Mouse (Mus musculus): ENCODE results near the gene Acacb. TPM values are rescaled to one million over a fixed set of nuclear protein-coding genes. Genes with fewer than 3 reads are reported as not detected.
A peak's percentile ranks its signal among the peaks of the same experiment; 100 is the strongest.

Acacb gene
- polyA plus RNA-seq, 1 experiment from 2014 or later = 4.5 TPM

GRCm38 (mm10) chr5:114288396-114288795 is 142.1 kb downstream of the Acacb start:
- Histone ChIP-seq H3K9ac (ENCODE audit: low read length) (no peak overlapping the region), H3K27ac (replicated peaks; ENCODE audit: low read depth, low read length) (no peak overlapping the region), H3K27me3 (ENCODE audit: control insufficient read depth, insufficient read depth, low read length) (no peaks in the 10 kb centered on the region), H3K9me3 (ENCODE audit: control insufficient read depth, low read length) (no peaks in the 10 kb centered on the region), H3K4me2 (ENCODE audit: low read depth, severe bottlenecking) (no peak overlapping the region), H3K4me3 (ENCODE audit: low read depth, low read length) (no peak overlapping the region), H3K4me1 (ENCODE audit: control insufficient read depth, insufficient read depth, low read length) (peaks cover 6% of the 10 kb centered on the region; the same call in 1 of the 2 replicates), H3K36me3 (ENCODE audit: control insufficient read depth, insufficient read depth, low read length) (no peaks in the 10 kb centered on the region)
- no peak for ATAC-seq (ENCODE audit: insufficient number of reproducible peaks, low FRiP score, low TSS enrichment, low read depth)
- WGBS = 83% methylated on average over 5 of the region's 5 CpGs
- no peak for DNase-seq (ENCODE audit: low spot score)

GRCm38 (mm10) chr5:114288874-114289273 is 142.5 kb downstream of the Acacb start, which contains the start of gene Myo1h:
Myo1h (plus strand) TSS chr5:114289166.
- ATAC-seq (ENCODE audit: insufficient number of reproducible peaks, low FRiP score, low TSS enrichment, low read depth) = no peak
- no peaks in the 10 kb centered on the region for H3K36me3 ChIP-seq (ENCODE audit: control insufficient read depth, insufficient read depth, low read length)
- no peak within 1 kb of the TSS for H3K4me2 ChIP-seq (ENCODE audit: low read depth, severe bottlenecking)
- 36% methylated on average over 13 of the region's 13 CpGs for WGBS
- H3K9ac ChIP-seq (ENCODE audit: low read length) = no peak within 1 kb of the TSS
- no peak within 1 kb of the TSS for H3K4me3 ChIP-seq (ENCODE audit: low read depth, low read length)
- H3K27ac ChIP-seq (replicated peaks; ENCODE audit: low read depth, low read length) = no peak within 1 kb of the TSS
- H3K9me3 ChIP-seq (ENCODE audit: control insufficient read depth, low read length) = no peaks in the 10 kb centered on the region
- DNase-seq (ENCODE audit: low spot score) = no peak
- no peaks in the 10 kb centered on the region for H3K27me3 ChIP-seq (ENCODE audit: control insufficient read depth, insufficient read depth, low read length)
- H3K4me1 ChIP-seq (ENCODE audit: control insufficient read depth, insufficient read depth, low read length) = peaks cover 6% of the 10 kb centered on the region; the same call in 1 of the 2 replicates

GRCm38 (mm10) chr5:114290004-114290403 is 143.7 kb downstream of the Acacb start:
- DNase-seq (ENCODE audit: low spot score) (no peak), ATAC-seq (ENCODE audit: insufficient number of reproducible peaks, low FRiP score, low TSS enrichment, low read depth) (no peak)
- whole genome bisulfite sequencing = 79% methylated on average over 3 of the region's 3 CpGs
- Histone ChIP-seq H3K4me3 (ENCODE audit: low read depth, low read length) (no peak overlapping the region), H3K36me3 (ENCODE audit: control insufficient read depth, insufficient read depth, low read length) (no peaks in the 10 kb centered on the region), H3K4me2 (ENCODE audit: low read depth, severe bottlenecking) (no peak overlapping the region), H3K27ac (replicated peaks; ENCODE audit: low read depth, low read length) (no peak overlapping the region), H3K27me3 (ENCODE audit: control insufficient read depth, insufficient read depth, low read length) (no peaks in the 10 kb centered on the region), H3K4me1 (ENCODE audit: control insufficient read depth, insufficient read depth, low read length) (0 out of 2 replicates have a peak, but pooled peaks cover 2% of the 10 kb centered on the region), H3K9me3 (ENCODE audit: control insufficient read depth, low read length) (no peaks in the 10 kb centered on the region), H3K9ac (ENCODE audit: low read length) (no peak overlapping the region)

GRCm38 (mm10) chr5:114296693-114297631 is 150.6 kb downstream of the Acacb start:
- Histone ChIP-seq H3K4me2 (ENCODE audit: low read depth, severe bottlenecking) (no peak overlapping the region), H3K9ac (ENCODE audit: low read length) (no peak overlapping the region), H3K27ac (replicated peaks; ENCODE audit: low read depth, low read length) (no peak overlapping the region), H3K36me3 (ENCODE audit: control insufficient read depth, insufficient read depth, low read length) (no peaks in the 10 kb centered on the region), H3K4me1 (ENCODE audit: control insufficient read depth, insufficient read depth, low read length) (peaks cover 12% of the 10 kb centered on the region; the same call in 1 of the 2 replicates), H3K4me3 (ENCODE audit: low read depth, low read length) (no peak overlapping the region), H3K9me3 (ENCODE audit: control insufficient read depth, low read length) (no peaks in the 10 kb centered on the region), H3K27me3 (ENCODE audit: control insufficient read depth, insufficient read depth, low read length) (no peaks in the 10 kb centered on the region)
- WGBS = 13% methylated on average over 22 of the region's 22 CpGs
- DNase-seq (ENCODE audit: low spot score) = peak; percentile 39
- ATAC-seq (ENCODE audit: insufficient number of reproducible peaks, low FRiP score, low TSS enrichment, low read depth) = no peak

- 61% methylated on average over 18 of the region's 18 CpGs for WGBS
- Histone ChIP-seq H3K27me3 (ENCODE audit: control insufficient read depth, insufficient read depth, low read length) (no peaks in the 10 kb centered on the region), H3K27ac (replicated peaks; ENCODE audit: low read depth, low read length) (no peak overlapping the region), H3K4me3 (ENCODE audit: low read depth, low read length) (no peak overlapping the region), H3K4me1 (ENCODE audit: control insufficient read depth, insufficient read depth, low read length) (peaks cover 12% of the 10 kb centered on the region; the same call in 1 of the 2 replicates), H3K36me3 (ENCODE audit: control insufficient read depth, insufficient read depth, low read length) (no peaks in the 10 kb centered on the region), H3K9ac (ENCODE audit: low read length) (no peak overlapping the region), H3K9me3 (ENCODE audit: control insufficient read depth, low read length) (no peaks in the 10 kb centered on the region), H3K4me2 (ENCODE audit: low read depth, severe bottlenecking) (no peak overlapping the region)
- ATAC-seq (ENCODE audit: insufficient number of reproducible peaks, low FRiP score, low TSS enrichment, low read depth) (no peak), DNase-seq (ENCODE audit: low spot score) (peak; percentile 51)
These were observed 152.0 kb downstream of the Acacb start for GRCm38 (mm10) chr5:114298212-114298894.

- H3K9me3 ChIP-seq (ENCODE audit: control insufficient read depth, low read length) = no peaks in the 10 kb centered on the region
- no peak overlapping the region for H3K4me2 ChIP-seq (ENCODE audit: low read depth, severe bottlenecking)
- H3K36me3 ChIP-seq (ENCODE audit: control insufficient read depth, insufficient read depth, low read length) = no peaks in the 10 kb centered on the region
- H3K27me3 ChIP-seq (ENCODE audit: control insufficient read depth, insufficient read depth, low read length) = no peaks in the 10 kb centered on the region
- H3K4me3 ChIP-seq (ENCODE audit: low read depth, low read length) = no peak overlapping the region
- no peak overlapping the region for H3K27ac ChIP-seq (replicated peaks; ENCODE audit: low read depth, low read length)
- DNase-seq (ENCODE audit: low spot score) = no peak
- peaks cover 12% of the 10 kb centered on the region; the same call in 1 of the 2 replicates for H3K4me1 ChIP-seq (ENCODE audit: control insufficient read depth, insufficient read depth, low read length)
- H3K9ac ChIP-seq (ENCODE audit: low read length) = no peak overlapping the region
- WGBS = 75% methylated on average over 22 of the region's 22 CpGs
- ATAC-seq (ENCODE audit: insufficient number of reproducible peaks, low FRiP score, low TSS enrichment, low read depth) = no peak
These were observed 153.0 kb downstream of the Acacb start for GRCm38 (mm10) chr5:114299156-114299855.

- H3K4me2 ChIP-seq (ENCODE audit: low read depth, severe bottlenecking) = no peak overlapping the region
- no peak overlapping the region for H3K4me3 ChIP-seq (ENCODE audit: low read depth, low read length)
- DNase-seq (ENCODE audit: low spot score) (no peak), ATAC-seq (ENCODE audit: insufficient number of reproducible peaks, low FRiP score, low TSS enrichment, low read depth) (no peak)
- no peaks in the 10 kb centered on the region for H3K36me3 ChIP-seq (ENCODE audit: control insufficient read depth, insufficient read depth, low read length)
- H3K27ac ChIP-seq (replicated peaks; ENCODE audit: low read depth, low read length) = no peak overlapping the region
- peaks cover 12% of the 10 kb centered on the region; the same call in 1 of the 2 replicates for H3K4me1 ChIP-seq (ENCODE audit: control insufficient read depth, insufficient read depth, low read length)
- H3K27me3 ChIP-seq (ENCODE audit: control insufficient read depth, insufficient read depth, low read length) = no peaks in the 10 kb centered on the region
- no peaks in the 10 kb centered on the region for H3K9me3 ChIP-seq (ENCODE audit: control insufficient read depth, low read length)
- WGBS = 86% methylated on average over 24 of the region's 24 CpGs
- no peak overlapping the region for H3K9ac ChIP-seq (ENCODE audit: low read length)
These were observed 153.7 kb downstream of the Acacb start for GRCm38 (mm10) chr5:114299883-114300610.

Measured in limb, embryonic 11.5 days (tissue).